Mouse (Mus musculus): ENCODE measurements around the gene Lifr. TPM values are rescaled to one million over a fixed set of nuclear protein-coding genes. Genes with fewer than 3 reads are reported as not detected.

Gene Lifr
- polyA plus RNA-seq, 1 experiment from 2014 or later: 5.6 TPM

GRCm38 (mm10) chr15:7084780-7085497 is 5.5 kb upstream of the Lifr start:
- Histone ChIP-seq H3K27me3 (ENCODE audit: poor library complexity, severe bottlenecking) (peaks cover 68% of the 10 kb centered on the region), H3K4me3 (no peak overlapping the region), H3K4me1 (peaks cover 29% of the 10 kb centered on the region), H3K27ac (no peak overlapping the region), H3K9me3 (no peaks in the 10 kb centered on the region), H3K36me3 (replicated peaks) (no peaks in the 10 kb centered on the region)
- WGBS: 50% methylated on average over 8 of the region's 8 CpGs
- no peak for DNase-seq (ENCODE audit: extremely low spot score, low spot score)

- no peaks in the 10 kb centered on the region for H3K9me3 ChIP-seq
- H3K27me3 ChIP-seq (ENCODE audit: poor library complexity, severe bottlenecking): peaks cover 77% of the 10 kb centered on the region
- H3K36me3 ChIP-seq (replicated peaks): no peaks in the 10 kb centered on the region
- H3K4me3 ChIP-seq: no peak overlapping the region
- peaks cover 33% of the 10 kb centered on the region for H3K4me1 ChIP-seq
- DNase-seq (ENCODE audit: extremely low spot score, low spot score): no peak
- WGBS: 24% methylated on average over 2 of the region's 2 CpGs
- H3K27ac ChIP-seq: no peak overlapping the region
These were observed 1.7 kb upstream of the Lifr start for GRCm38 (mm10) chr15:7088691-7089090.

- no peaks in the 10 kb centered on the region for H3K36me3 ChIP-seq (replicated peaks)
- peaks cover 49% of the 10 kb centered on the region for H3K27me3 ChIP-seq (ENCODE audit: poor library complexity, severe bottlenecking)
- 47% methylated on average over 8 of the region's 8 CpGs for WGBS
These were observed 1.9 kb downstream of the Lifr start for GRCm38 (mm10) chr15:7092321-7092720.

GRCm38 (mm10) chr15:7099406-7099805 is 9.0 kb downstream of the Lifr start:
- DNase-seq (ENCODE audit: extremely low spot score, low spot score): no peak
- Histone ChIP-seq H3K36me3 (replicated peaks) (no peaks in the 10 kb centered on the region), H3K9me3 (no peaks in the 10 kb centered on the region), H3K27me3 (ENCODE audit: poor library complexity, severe bottlenecking) (no peaks in the 10 kb centered on the region), H3K27ac (no peak overlapping the region), H3K4me1 (no peaks in the 10 kb centered on the region), H3K4me3 (no peak overlapping the region)
- WGBS: 87% methylated on average over 1 of the region's 1 CpGs

More at GRCm38 (mm10) chr15:7092321-7092720, 1.9 kb downstream of the Lifr start:
- no peak for DNase-seq (ENCODE audit: extremely low spot score, low spot score)
- Histone ChIP-seq H3K27ac (no peak overlapping the region), H3K4me3 (no peak overlapping the region), H3K4me1 (peaks cover 27% of the 10 kb centered on the region), H3K9me3 (no peaks in the 10 kb centered on the region)

- Histone ChIP-seq H3K9me3 (no peaks in the 10 kb centered on the region), H3K27me3 (ENCODE audit: poor library complexity, severe bottlenecking) (no peaks in the 10 kb centered on the region), H3K4me1 (no peaks in the 10 kb centered on the region), H3K36me3 (replicated peaks) (no peaks in the 10 kb centered on the region), H3K27ac (no peak overlapping the region), H3K4me3 (no peak overlapping the region)
- DNase-seq (ENCODE audit: extremely low spot score, low spot score): no peak
- 72% methylated on average over 6 of the region's 6 CpGs for WGBS
These were observed 9.8 kb downstream of the Lifr start for GRCm38 (mm10) chr15:7100226-7100625.

- 87% methylated on average over 2 of the region's 2 CpGs for WGBS
- Histone ChIP-seq H3K4me1 (no peaks in the 10 kb centered on the region), H3K4me3 (no peak overlapping the region), H3K27me3 (ENCODE audit: poor library complexity, severe bottlenecking) (no peaks in the 10 kb centered on the region), H3K27ac (no peak overlapping the region), H3K9me3 (no peaks in the 10 kb centered on the region), H3K36me3 (replicated peaks) (no peaks in the 10 kb centered on the region)
- no peak for DNase-seq (ENCODE audit: extremely low spot score, low spot score)
These were observed 12.6 kb downstream of the Lifr start for GRCm38 (mm10) chr15:7103051-7103450.

GRCm38 (mm10) chr15:7105224-7105623 is 14.8 kb downstream of the Lifr start:
- H3K36me3 ChIP-seq (replicated peaks): no peaks in the 10 kb centered on the region
- no peaks in the 10 kb centered on the region for H3K27me3 ChIP-seq (ENCODE audit: poor library complexity, severe bottlenecking)
- WGBS: 81% methylated on average over 5 of the region's 5 CpGs
- no peaks in the 10 kb centered on the region for H3K4me1 ChIP-seq
- no peak overlapping the region for H3K4me3 ChIP-seq
- no peak overlapping the region for H3K27ac ChIP-seq
- no peaks in the 10 kb centered on the region for H3K9me3 ChIP-seq
- no peak for DNase-seq (ENCODE audit: extremely low spot score, low spot score)

- H3K36me3 ChIP-seq (replicated peaks): no peaks in the 10 kb centered on the region
- H3K27ac ChIP-seq: no peak overlapping the region
- H3K27me3 ChIP-seq (ENCODE audit: poor library complexity, severe bottlenecking): no peaks in the 10 kb centered on the region
- 92% methylated on average over 6 of the region's 6 CpGs for WGBS
- no peaks in the 10 kb centered on the region for H3K9me3 ChIP-seq
- no peak overlapping the region for H3K4me3 ChIP-seq
- H3K4me1 ChIP-seq: no peaks in the 10 kb centered on the region
- no peak for DNase-seq (ENCODE audit: extremely low spot score, low spot score)
These were observed 17.7 kb downstream of the Lifr start for GRCm38 (mm10) chr15:7108160-7108559.

GRCm38 (mm10) chr15:7112227-7112907 is 22.0 kb downstream of the Lifr start:
- Histone ChIP-seq H3K4me3 (no peak overlapping the region), H3K27ac (no peak overlapping the region), H3K36me3 (replicated peaks) (no peaks in the 10 kb centered on the region), H3K4me1 (no peaks in the 10 kb centered on the region; the same call in 1 of the 2 replicates), H3K27me3 (ENCODE audit: poor library complexity, severe bottlenecking) (no peaks in the 10 kb centered on the region), H3K9me3 (no peaks in the 10 kb centered on the region)
- DNase-seq (ENCODE audit: extremely low spot score, low spot score): no peak
- WGBS: 90% methylated on average over 6 of the region's 6 CpGs

GRCm38 (mm10) chr15:7113906-7114305 is 23.5 kb downstream of the Lifr start:
- no peak overlapping the region for H3K4me3 ChIP-seq
- no peaks in the 10 kb centered on the region; the same call in 1 of the 2 replicates for H3K4me1 ChIP-seq
- H3K27ac ChIP-seq: no peak overlapping the region
- no peaks in the 10 kb centered on the region for H3K36me3 ChIP-seq (replicated peaks)
- no peaks in the 10 kb centered on the region for H3K9me3 ChIP-seq
- no peak for DNase-seq (ENCODE audit: extremely low spot score, low spot score)
- H3K27me3 ChIP-seq (ENCODE audit: poor library complexity, severe bottlenecking): no peaks in the 10 kb centered on the region
- WGBS: 92% methylated on average over 3 of the region's 3 CpGs

GRCm38 (mm10) chr15:7115326-7116003 is 25.1 kb downstream of the Lifr start:
- DNase-seq (ENCODE audit: extremely low spot score, low spot score): no peak
- H3K9me3 ChIP-seq: no peaks in the 10 kb centered on the region
- WGBS: 53% methylated on average over 7 of the region's 7 CpGs
- no peak overlapping the region for H3K4me3 ChIP-seq
- no peak overlapping the region for H3K27ac ChIP-seq
- no peaks in the 10 kb centered on the region for H3K27me3 ChIP-seq (ENCODE audit: poor library complexity, severe bottlenecking)
- no peaks in the 10 kb centered on the region; the same call in 1 of the 2 replicates for H3K4me1 ChIP-seq
- no peaks in the 10 kb centered on the region for H3K36me3 ChIP-seq (replicated peaks)

- Histone ChIP-seq H3K27ac (no peak overlapping the region), H3K4me3 (no peak overlapping the region), H3K4me1 (no peaks in the 10 kb centered on the region; the same call in 1 of the 2 replicates), H3K36me3 (replicated peaks) (no peaks in the 10 kb centered on the region), H3K9me3 (no peaks in the 10 kb centered on the region), H3K27me3 (ENCODE audit: poor library complexity, severe bottlenecking) (no peaks in the 10 kb centered on the region)
- WGBS: 84% methylated on average over 1 of the region's 1 CpGs
- no peak for DNase-seq (ENCODE audit: extremely low spot score, low spot score)
These were observed 25.8 kb downstream of the Lifr start for GRCm38 (mm10) chr15:7116216-7116615.

- 76% methylated on average over 3 of the region's 3 CpGs for WGBS
These were observed 26.3 kb downstream of the Lifr start for GRCm38 (mm10) chr15:7116699-7117098.

More at GRCm38 (mm10) chr15:7116699-7117098, 26.3 kb downstream of the Lifr start:
- no peaks in the 10 kb centered on the region for H3K36me3 ChIP-seq (replicated peaks)
- H3K4me1 ChIP-seq: no peaks in the 10 kb centered on the region; the same call in 1 of the 2 replicates
- H3K9me3 ChIP-seq: no peaks in the 10 kb centered on the region
- H3K27me3 ChIP-seq (ENCODE audit: poor library complexity, severe bottlenecking): no peaks in the 10 kb centered on the region
- H3K27ac ChIP-seq: no peak overlapping the region
- no peak for DNase-seq (ENCODE audit: extremely low spot score, low spot score)
- H3K4me3 ChIP-seq: no peak overlapping the region
